Mouse (Mus musculus): ENCODE data around the gene Cdc42ep4.

GRCm38 (mm10) chr11:113747056-113747455 is 4.6 kb downstream of the Cdc42ep4 start:
- TF ChIP-seq POLR2A (IDR thresholded peaks at IDR 0.05; ENCODE audit: low read depth, low read length) (no peak), CTCF (conservative IDR thresholded peaks at IDR 0.05 in 1 of 2, IDR thresholded peaks at IDR 0.05 in 1 of 2; ENCODE audit: low read depth in 2 of 2, low read length in 2 of 2) (no peak), ZC3H11A (IDR thresholded peaks at IDR 0.05; ENCODE audit: low read depth, low read length) (no peak), ZKSCAN1 (IDR thresholded peaks at IDR 0.05; ENCODE audit: borderline replicate concordance, low read depth, low read length) (no peak), CHD2 (IDR thresholded peaks at IDR 0.05; ENCODE audit: low read length) (no peak), USF1 (IDR thresholded peaks at IDR 0.05; ENCODE audit: low read depth, low read length) (no peak), ETS1 (conservative IDR thresholded peaks at IDR 0.05; ENCODE audit: low read depth, low read length) (no peak), MXI1 (IDR thresholded peaks at IDR 0.05; ENCODE audit: low read depth, low read length) (no peak), ELF1 (IDR thresholded peaks at IDR 0.05; ENCODE audit: low read depth, low read length) (no peak), ZNF384 (IDR thresholded peaks at IDR 0.05; ENCODE audit: low read depth, low read length) (no peak), POLR2AphosphoS2 (IDR thresholded peaks at IDR 0.05; ENCODE audit: low read depth, low read length) (no peak), TBP (conservative IDR thresholded peaks at IDR 0.05; ENCODE audit: low read depth, low read length) (no peak), EP300 (IDR thresholded peaks at IDR 0.05; ENCODE audit: low read length) (no peak)
